Mouse (Mus musculus): Measurements from ENCODE around the gene Lrrc30.

DNA sequence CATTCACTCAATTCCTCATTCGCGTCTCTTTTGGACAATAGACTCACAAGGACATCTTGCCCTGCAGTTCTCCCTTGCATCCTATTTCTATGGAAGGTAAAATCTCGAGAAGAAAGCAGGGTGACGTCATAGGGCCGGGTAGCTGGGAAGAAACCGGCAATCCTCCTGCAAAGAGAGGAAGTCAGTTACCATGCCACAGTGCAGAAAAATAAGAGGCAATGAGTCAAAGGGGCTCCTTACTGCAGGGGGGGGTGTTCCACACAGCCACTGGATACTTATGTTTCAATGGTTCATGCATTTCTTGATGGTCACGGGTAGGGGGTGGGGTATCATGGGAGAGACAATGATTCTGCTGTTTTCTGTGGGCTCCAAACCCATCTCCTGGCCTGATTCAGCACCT lies 49.1 kb downstream of the Lrrc30 start:
- TF ChIP-seq CTCF (IDR thresholded peaks at IDR 0.05; ENCODE audit: low read depth) (no peak), EP300 (IDR thresholded peaks at IDR 0.05; ENCODE audit: low read depth) (no peak)
